Mouse (Mus musculus) lung, postnatal 0 days (tissue): Measurements from ENCODE around the gene Olfr1416.

Experiments
- CTCF ChIP-seq: IDR thresholded peaks from 2 replicates; pipeline ENCODE4 v1.5.1; 2016; ENCODE audit warnings: antibody characterized with exemption, mild to moderate bottlenecking
- EP300 ChIP-seq: IDR thresholded peaks from 2 replicates; pipeline ENCODE4 v1.6.1; 2016; ENCODE audit warnings: antibody characterized with exemption, mild to moderate bottlenecking, control low read depth

- no peak for TF ChIP-seq CTCF
- no peak for TF ChIP-seq EP300
These were observed at the start of gene Olfr1416 for GRCm38 (mm10) chr1:92485013-92485412.
